Mouse (Mus musculus) brain, embryonic 14.5 days (tissue): ENCODE measurements around the gene Gm7534.

Experiments used
- CTCF ChIP-seq: fragments of 200-500 bp; IDR thresholded peaks from 2 replicates; pipeline ENCODE4 v1.5.1; 2012; ENCODE audit warnings: inconsistent platforms, mild to moderate bottlenecking, moderate library complexity, borderline replicate concordance; ENCODE audit not compliant: insufficient read depth, insufficient read length; ENCODE audit errors: extremely low read depth
- POLR2A ChIP-seq: fragments of 200-500 bp; IDR thresholded peaks from 2 replicates; pipeline ENCODE4 v1.6.1; 2012; ENCODE audit warnings: mild to moderate bottlenecking, inconsistent platforms, borderline replicate concordance; ENCODE audit not compliant: poor library complexity, insufficient read depth, insufficient read length, severe bottlenecking; ENCODE audit errors: extremely low read depth

DNA sequence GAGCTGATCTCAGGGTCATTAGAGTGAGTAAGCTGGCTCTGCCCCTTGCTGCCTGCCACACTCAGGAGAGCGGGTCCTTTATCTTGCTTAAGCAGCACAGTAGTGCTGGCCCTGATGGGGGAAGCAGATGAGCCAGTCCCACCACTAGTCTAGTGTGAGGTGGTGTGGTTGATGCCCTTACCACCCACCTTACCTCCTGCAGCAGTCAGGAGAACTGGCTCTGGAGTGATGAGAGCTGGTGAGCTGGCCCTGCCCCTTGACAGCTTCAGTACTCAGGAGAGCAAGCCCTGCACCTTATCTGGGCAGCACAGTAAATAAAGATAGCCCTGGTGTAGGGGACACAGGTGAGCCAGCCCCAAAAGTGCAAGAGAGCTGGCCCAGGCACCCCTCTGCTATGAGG, 21.7 kb downstream of the Gm7534 start:
- TF ChIP-seq CTCF (no peak), POLR2A (no peak)
